Mouse (Mus musculus): ENCODE results near the gene Mindy3.
"Not testable (repeated sequence)": the region's sequence is repeated elsewhere in the genome, so short reads cannot be mapped to it uniquely, and the experiment has no call there.

Gene Mindy3

DNA sequence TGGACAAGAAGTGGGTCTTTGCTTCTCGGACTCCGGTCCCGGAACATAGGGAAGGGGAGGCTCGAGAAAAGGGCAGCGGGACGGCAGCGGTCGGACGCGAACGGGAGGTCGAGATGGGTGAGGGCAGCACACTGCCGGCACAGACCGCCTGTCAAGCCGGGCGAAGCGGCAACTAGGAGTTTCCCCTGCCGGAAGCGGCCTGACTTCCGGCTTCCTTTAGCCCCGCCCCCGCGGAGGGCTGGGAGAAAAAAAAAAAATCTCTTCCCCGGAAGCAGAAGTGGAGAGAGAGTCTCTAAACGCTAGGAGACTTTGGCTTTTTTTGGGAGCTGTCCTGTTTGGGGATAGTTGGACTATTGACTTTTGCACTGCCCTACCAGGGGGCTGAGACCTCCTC is at the start of gene Mindy3:
Mindy3 (minus strand) TSS at position 209 of the 394 bp plus-strand sequence.
- DNase-seq (ENCODE audit: inconsistent ontology term) = peak; percentile 93

- peak; percentile 24 for DNase-seq (ENCODE audit: inconsistent ontology term)
Observed at GRCm38 (mm10) chr2:12459732-12460131, 40.5 kb upstream of the Mindy3 start.

- DNase-seq (ENCODE audit: inconsistent ontology term) = no peak
Observed at GRCm38 (mm10) chr2:12450108-12450507, 30.8 kb upstream of the Mindy3 start.

DNA sequence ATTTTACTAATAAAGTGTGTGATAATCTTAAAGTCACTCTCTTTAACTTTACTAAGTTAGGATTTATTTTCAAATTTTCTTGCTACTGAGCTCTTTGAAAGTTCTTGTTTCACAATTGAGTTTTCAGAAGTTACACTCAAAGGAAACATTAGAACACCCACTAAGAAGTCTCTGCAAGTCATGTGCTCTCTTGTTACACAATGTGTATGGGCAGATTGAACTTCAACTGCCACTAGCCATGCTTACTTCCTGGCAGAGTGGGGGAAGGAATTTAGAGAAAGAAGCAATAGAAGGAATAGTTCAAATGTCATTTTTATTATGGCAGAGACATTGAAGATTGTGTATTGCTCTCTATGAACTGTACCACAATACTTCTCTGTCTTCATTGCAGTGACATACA is 20.9 kb upstream of the Mindy3 start:
- no peak for DNase-seq (ENCODE audit: inconsistent ontology term)

GRCm38 (mm10) chr2:12439543-12439942 is 20.3 kb upstream of the Mindy3 start:
- no peak for DNase-seq (ENCODE audit: inconsistent ontology term)

GRCm38 (mm10) chr2:12438181-12438580 is 18.9 kb upstream of the Mindy3 start:
- DNase-seq (ENCODE audit: inconsistent ontology term) = peak; percentile 69

DNA sequence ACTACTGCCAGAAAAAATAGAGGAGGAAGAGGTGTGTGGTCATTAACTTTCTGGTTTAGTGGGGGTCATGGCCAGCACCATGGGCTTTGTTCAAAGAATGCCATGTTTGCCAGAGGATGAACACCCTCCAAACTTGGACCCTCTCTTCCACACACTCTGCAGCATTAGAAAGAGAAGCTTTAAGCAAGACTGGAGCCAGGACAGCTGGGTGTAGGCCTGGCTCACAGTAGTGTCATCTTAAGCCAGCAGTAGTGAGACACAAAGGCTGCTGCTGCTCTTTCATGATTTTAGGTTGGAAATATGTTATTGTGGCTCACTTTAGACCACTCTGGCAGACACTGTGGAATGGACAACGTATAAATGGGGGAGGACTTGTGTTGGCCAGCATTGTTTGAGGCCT is 12.8 kb upstream of the Mindy3 start:
- DNase-seq (ENCODE audit: inconsistent ontology term) = no peak

- no peak for DNase-seq (ENCODE audit: inconsistent ontology term)
Observed at GRCm38 (mm10) chr2:12424374-12424773, 5.1 kb upstream of the Mindy3 start.

- not testable (repeated sequence) for DNase-seq (ENCODE audit: inconsistent ontology term)
Observed at GRCm38 (mm10) chr2:12423426-12423825, 4.2 kb upstream of the Mindy3 start.

DNA sequence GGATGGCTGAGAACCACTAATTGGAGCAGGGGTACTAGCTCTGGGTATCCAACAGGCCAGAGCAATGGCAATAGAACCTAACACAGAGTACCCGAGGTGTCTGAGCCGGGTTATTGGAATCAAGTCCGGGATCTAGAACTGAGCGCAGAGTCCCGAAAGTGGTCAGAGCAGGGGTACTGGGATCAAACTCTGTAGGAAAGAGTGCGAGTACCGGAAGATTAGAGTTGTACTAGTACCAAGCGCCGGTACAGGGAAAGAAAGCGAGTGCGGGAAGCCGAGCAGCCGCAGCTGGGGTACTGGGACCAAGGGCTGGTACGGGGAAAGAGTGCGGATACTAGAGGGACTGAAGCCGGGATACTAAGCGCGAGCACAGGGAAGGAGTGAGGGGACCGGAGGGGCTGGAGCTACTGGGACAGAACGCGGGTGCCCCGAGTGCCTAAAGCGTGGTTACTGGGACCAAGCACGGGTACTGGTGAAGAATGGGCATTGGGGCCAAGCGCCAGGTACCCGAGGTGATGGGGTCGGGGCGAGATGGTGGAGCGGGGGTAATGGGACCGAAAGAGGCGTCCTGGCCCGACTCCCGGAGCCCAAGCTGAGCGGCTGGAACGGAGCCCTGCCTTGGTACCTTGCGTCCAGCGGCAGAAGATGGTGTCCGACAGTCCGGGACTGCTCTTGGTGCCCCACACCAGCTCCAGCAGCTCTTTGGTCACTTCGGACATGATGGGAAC is 572 bp downstream of the Mindy3 start:
- DNase-seq (ENCODE audit: inconsistent ontology term) = no peak

GRCm38 (mm10) chr2:12418121-12418520 is 1.1 kb downstream of the Mindy3 start:
- peak; percentile 9 for DNase-seq (ENCODE audit: inconsistent ontology term)

GRCm38 (mm10) chr2:12412309-12412708 is 7.0 kb downstream of the Mindy3 start:
- no peak for DNase-seq (ENCODE audit: inconsistent ontology term)

DNA sequence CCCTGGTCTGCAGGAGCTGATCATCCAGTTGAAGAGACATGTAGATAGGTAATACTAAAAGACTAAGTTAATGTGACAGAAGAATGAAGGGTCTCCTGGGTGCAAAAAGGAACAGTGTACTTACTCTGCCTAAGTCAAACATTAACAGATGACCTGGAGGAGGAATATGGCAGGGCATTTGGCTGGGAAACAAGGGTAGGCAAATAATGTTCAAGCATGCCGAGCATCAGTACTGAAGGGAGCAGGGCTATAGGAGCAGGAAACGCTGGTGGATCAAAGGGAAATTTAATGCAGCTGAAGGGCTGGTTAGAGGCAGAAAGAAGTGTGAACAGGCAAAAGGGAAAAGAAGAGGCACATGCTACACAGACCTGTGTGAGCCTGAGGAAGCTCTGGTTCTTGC is 8.1 kb downstream of the Mindy3 start:
- DNase-seq (ENCODE audit: inconsistent ontology term) = no peak

- no peak for DNase-seq (ENCODE audit: inconsistent ontology term)
Observed at GRCm38 (mm10) chr2:12406737-12407136, 12.5 kb downstream of the Mindy3 start.

DNA sequence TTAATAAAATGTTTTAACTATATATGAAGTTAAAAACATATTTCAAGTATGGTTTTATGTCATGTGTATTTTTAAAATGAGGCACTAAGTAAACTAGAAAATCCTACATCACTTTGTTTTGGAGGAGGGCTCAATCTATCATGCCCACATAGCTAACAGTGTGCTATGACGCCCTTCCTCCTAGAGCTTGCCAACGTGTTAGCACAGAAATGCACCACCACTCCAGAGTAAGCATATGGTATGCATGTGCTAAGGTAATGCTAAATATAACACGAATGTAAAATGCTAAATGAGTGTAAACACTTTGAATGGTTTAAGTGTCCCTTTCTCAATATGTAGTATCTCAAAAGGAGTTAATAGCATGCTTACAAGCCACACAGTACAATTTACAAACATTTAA is 16.8 kb downstream of the Mindy3 start:
- DNase-seq (ENCODE audit: inconsistent ontology term) = no peak

DNA sequence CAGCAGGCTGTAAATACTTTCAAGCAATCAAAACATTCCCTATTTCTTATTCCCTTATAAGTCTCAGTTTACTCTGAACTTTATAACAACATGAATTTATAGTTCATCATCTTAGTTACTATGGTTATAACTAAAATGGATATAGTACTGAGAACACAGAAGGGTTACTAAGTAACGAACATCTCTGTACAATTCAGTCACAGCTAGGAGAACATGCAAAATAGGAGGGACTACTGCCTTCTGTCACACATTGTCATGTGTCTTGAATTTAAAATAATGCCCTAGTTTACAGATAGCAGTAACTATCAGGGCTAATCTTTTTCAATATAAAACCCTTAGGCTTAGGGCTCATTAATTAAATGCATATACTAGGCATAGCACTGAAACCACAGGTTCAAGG is 18.1 kb downstream of the Mindy3 start:
- DNase-seq (ENCODE audit: inconsistent ontology term) = no peak

DNA sequence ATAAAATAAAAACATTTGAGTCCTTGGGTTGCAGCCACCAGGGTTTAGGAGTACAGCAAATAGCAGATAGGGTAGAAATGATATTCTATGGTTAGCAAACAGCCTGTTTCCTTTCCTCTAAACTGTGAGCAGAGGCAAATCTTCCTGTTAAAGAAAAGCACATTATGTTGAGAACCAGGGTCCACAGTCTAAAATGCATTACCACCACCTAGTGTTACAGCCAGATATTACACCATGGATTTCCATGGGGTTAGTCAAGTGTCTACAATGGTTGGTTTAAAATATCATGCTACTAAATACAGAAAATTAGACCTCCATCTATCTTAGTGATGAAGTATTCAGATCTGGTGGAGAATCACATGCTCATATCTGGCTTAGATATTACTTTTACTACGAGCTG is 30.2 kb downstream of the Mindy3 start:
- peak; percentile 24 for DNase-seq (ENCODE audit: inconsistent ontology term)

- DNase-seq (ENCODE audit: inconsistent ontology term) = no peak
Observed at GRCm38 (mm10) chr2:12388569-12388968, 30.7 kb downstream of the Mindy3 start.

GRCm38 (mm10) chr2:12384389-12384788 is 34.9 kb downstream of the Mindy3 start:
- no peak for DNase-seq (ENCODE audit: inconsistent ontology term)

GRCm38 (mm10) chr2:12382650-12383049 is 36.6 kb downstream of the Mindy3 start:
- no peak for DNase-seq (ENCODE audit: inconsistent ontology term)

GRCm38 (mm10) chr2:12380233-12380632 is 39.0 kb downstream of the Mindy3 start:
- no peak for DNase-seq (ENCODE audit: inconsistent ontology term)

DNA sequence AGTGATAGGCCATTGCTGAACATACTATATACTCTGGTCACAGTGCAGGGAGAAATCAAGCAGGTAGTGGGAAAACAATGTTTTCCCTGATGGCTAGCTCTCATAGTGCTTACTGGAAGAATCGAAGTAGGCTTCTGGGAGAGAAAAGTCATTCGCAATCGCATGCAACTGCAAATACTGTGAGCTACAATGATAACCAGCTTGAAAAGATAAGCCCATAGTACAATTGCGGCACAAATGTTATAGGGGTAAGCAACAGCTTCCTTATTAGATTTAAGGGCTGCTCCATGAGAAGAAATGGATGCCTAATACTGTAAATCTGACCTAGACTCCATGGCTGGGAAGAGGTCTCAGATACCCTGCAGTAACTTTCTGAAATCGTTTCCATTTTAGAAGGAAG is 40.7 kb downstream of the Mindy3 start:
- DNase-seq (ENCODE audit: inconsistent ontology term) = no peak

GRCm38 (mm10) chr2:12377024-12377423 is 42.2 kb downstream of the Mindy3 start:
- DNase-seq (ENCODE audit: inconsistent ontology term) = no peak

- DNase-seq (ENCODE audit: inconsistent ontology term) = no peak
Observed at GRCm38 (mm10) chr2:12372883-12373282, 46.4 kb downstream of the Mindy3 start.

Measured in Muller cell, postnatal 12 days (primary cell).